Mouse (Mus musculus): ENCODE results near the gene Gm12886. TPM values are rescaled to one million over a fixed set of nuclear protein-coding genes. Genes with fewer than 3 reads are reported as not detected.

Gm12886 gene
- total RNA-seq (2017) = not detected in 3 replicates

DNA sequence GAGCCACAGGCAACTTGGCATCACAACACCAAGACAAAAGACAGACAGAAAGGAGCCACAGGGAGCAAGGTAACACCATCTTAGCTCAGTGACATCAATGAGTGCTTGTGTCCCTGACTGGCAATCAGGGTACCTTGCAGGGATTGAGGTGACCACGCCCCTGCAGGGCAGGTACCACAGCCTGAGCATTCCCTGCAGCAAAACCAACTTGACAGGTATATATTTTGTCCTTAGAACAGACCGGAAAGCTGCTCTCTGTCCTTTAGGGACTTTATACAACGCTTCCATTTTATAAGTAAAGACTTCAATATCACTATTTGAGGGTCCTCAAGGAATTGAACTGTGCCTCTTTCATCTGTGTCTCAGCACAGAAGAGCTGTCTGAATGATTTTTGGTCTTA is at the start of gene Gm12886:
Gm12886 (minus strand) TSS at position 101 of the 400 bp plus-strand sequence.
- ATAC-seq (replicated peaks; ENCODE audit: insufficient number of reproducible peaks, low FRiP score, low TSS enrichment, poor library complexity, severe bottlenecking) = no peak

Other genes with a start within 250 kb of the Gm12886 start
- 43.5 to 75.8 TPM (median 44.1 TPM) in 3 replicates for gene Rlf, start 208.0 kb downstream of the Gm12886 start, total RNA-seq (2017)
- gene Gm12888, start 98.2 kb downstream of the Gm12886 start, total RNA-seq (2017) = not detected in 3 replicates
- gene Gm12887, start 199.0 kb upstream of the Gm12886 start, total RNA-seq (2017) = not detected in 3 replicates